Mouse (Mus musculus) E14TG2a.4 (cell line): ENCODE data around the gene Hmga1b.

Experiments
- CTCF ChIP-seq: conservative IDR thresholded peaks from 2 replicates; pipeline ENCODE4 v1.5.1; 2014; ENCODE audit warnings: low read length
- NANOG ChIP-seq: IDR thresholded peaks from 2 replicates; pipeline ENCODE4 v1.6.1; 2014; ENCODE audit warnings: borderline replicate concordance, low read length, mixed read lengths
- POU5F1 ChIP-seq: IDR thresholded peaks from 2 replicates; pipeline ENCODE4 v1.6.1; 2014; ENCODE audit warnings: low read length, borderline replicate concordance

- TF ChIP-seq CTCF (no peak), POU5F1 (no peak), NANOG (no peak)
Observed at GRCm38 (mm10) chr11:120731395-120731794, 31.2 kb upstream of the Hmga1b start.
